Mouse (Mus musculus) testis, adult 2 months (tissue): Measurements from ENCODE around the gene Sema3b.

Experiments used
- CTCF ChIP-seq: fragments of 200-500 bp; IDR thresholded peaks from 2 replicates; pipeline ENCODE4 v1.5.1; 2012; ENCODE audit warnings: low read depth, mild to moderate bottlenecking, inconsistent platforms, low read length, moderate library complexity; ENCODE audit not compliant: control insufficient read depth, insufficient read depth, insufficient replicate concordance
- POLR2A ChIP-seq: fragments of 200-500 bp; IDR thresholded peaks from 2 replicates; pipeline ENCODE4 v1.6.1; 2012; ENCODE audit warnings: low read depth, mild to moderate bottlenecking, inconsistent platforms, low read length, moderate library complexity; ENCODE audit not compliant: control insufficient read depth

GRCm38 (mm10) chr9:107619546-107619879 lies 10.5 kb upstream of the Sema3b start:
- no peak for TF ChIP-seq CTCF
- TF ChIP-seq POLR2A: no peak
